Mouse (Mus musculus): ENCODE measurements at regions not wholly inside any gene's neighbourhood (a gene's known extent, or its start where the extent isn't known, plus 50 kb on each side); places are given as distances from the start of the nearest gene placed in this dataset.

DNA sequence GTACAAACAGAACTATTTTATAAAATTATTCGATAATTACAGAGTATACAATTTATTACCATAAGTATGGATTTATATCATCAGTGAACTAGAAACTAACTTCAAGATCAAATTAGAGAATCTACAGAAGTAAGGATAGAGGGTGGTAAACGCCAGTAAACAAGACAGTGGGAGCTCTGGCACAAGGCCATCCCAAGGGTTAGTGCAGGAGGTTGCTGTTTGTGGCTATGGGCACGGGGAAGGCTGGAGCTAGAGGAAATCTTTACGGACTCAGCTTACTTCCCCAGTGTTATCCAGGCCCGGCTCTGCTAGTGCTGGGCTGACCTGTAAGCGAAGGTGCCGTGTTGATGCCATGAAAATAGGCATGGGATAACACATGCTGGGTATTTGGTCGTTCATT lies 220.5 kb upstream of the Api5 start:
- TF ChIP-seq POLR2A (IDR thresholded peaks at IDR 0.05; ENCODE audit: extremely low read depth, insufficient read depth, low read length): no peak
- TF ChIP-seq CTCF (IDR thresholded peaks at IDR 0.05; ENCODE audit: low read depth, low read length): no peak

Data from liver, adult 2 months (tissue).